Mouse (Mus musculus): ENCODE measurements around the gene Sele.

DNA sequence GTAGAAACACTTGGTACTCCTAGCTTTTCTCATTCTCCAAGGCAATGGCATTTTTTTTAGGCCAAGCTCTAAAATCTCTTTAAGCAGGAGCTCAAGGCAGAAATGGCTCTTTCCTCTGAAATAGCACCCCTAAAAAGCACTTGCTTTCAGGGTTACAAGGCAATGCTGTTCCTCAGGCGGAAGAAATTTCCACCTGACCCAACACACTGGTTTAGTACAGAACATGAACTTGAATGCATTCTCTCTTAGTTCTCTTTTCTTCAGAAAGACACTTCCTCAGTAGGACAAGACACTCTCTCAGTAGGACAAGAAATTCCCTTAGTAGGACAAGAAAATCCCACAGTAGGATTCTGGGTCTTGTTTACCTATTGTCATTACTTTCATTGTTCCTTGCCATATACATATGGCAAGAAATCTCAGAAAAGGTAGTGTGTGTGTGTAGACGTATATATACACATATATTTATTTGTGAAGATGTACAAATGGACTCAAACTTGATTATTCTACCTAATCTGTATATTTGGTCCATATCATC lies 26.6 kb downstream of the Sele start:
- no peak for TF ChIP-seq GATA1 (IDR thresholded peaks at IDR 0.05; ENCODE audit: borderline replicate concordance, low read length)
- TF ChIP-seq FLI1 (IDR thresholded peaks at IDR 0.05; ENCODE audit: low read length), result no peak
